Mouse (Mus musculus): ENCODE measurements around the gene Anks1b.

GRCm38 (mm10) chr10:89902720-89903337 lies 29.5 kb downstream of the Anks1b start:
- TF ChIP-seq CTCF (IDR thresholded peaks at IDR 0.05; ENCODE audit: control insufficient read depth, insufficient read depth, insufficient replicate concordance, low read depth, low read length) (no peak), POLR2A (IDR thresholded peaks at IDR 0.05; ENCODE audit: control insufficient read depth, low read depth, low read length) (no peak)

All from testis, adult 2 months (tissue).